Mouse (Mus musculus) limb, embryonic 14.5 days (tissue): ENCODE data around the gene Ttc36. TPM values are rescaled to one million over a fixed set of nuclear protein-coding genes. Genes with fewer than 3 reads are reported as not detected.
"Not testable (repeated sequence)": the region's sequence is repeated elsewhere in the genome, so short reads cannot be mapped to it uniquely, and the experiment has no call there.

Experiments used
- ATAC-seq: fragments of 200-750 bp; cut with Nextera tagmentation; 2 replicates; pipeline ENCODE4 v1.8.0; 2017; ENCODE audit warnings: low read depth, moderate number of reproducible peaks, moderate TSS enrichment; ENCODE audit not compliant: low FRiP score
- DNase-seq: peaks from one replicate; pipeline ENCODE4 v3.0.0-alpha.2; 2015; ENCODE audit warnings: low spot score
- H3K27ac ChIP-seq: fragments of 300-500 bp; sonication (generic); replicated peaks from 2 replicates; pipeline ENCODE4 v1.5.1; 2014; ENCODE audit warnings: low read depth, mild to moderate bottlenecking, low read length, moderate library complexity, mixed read lengths
- H3K27me3 ChIP-seq: fragments of 300-500 bp; sonication (generic); 2 replicates; pipeline ENCODE4 v1.6.1; 2014; ENCODE audit warnings: low read length, mixed read lengths; ENCODE audit not compliant: control insufficient read depth, insufficient read depth
- H3K36me3 ChIP-seq: fragments of 300-500 bp; sonication (generic); 2 replicates; pipeline ENCODE4 v1.6.1; 2014; ENCODE audit warnings: mild to moderate bottlenecking, low read length, moderate library complexity, mixed read lengths; ENCODE audit not compliant: control insufficient read depth, insufficient read depth
- H3K4me1 ChIP-seq: fragments of 300-500 bp; sonication (generic); 2 replicates; pipeline ENCODE4 v1.6.1; 2014; ENCODE audit warnings: antibody characterized with exemption, low read length, mixed read lengths; ENCODE audit not compliant: control insufficient read depth, insufficient read depth
- H3K4me2 ChIP-seq: fragments of 300-500 bp; sonication (generic); replicated peaks from 2 replicates; pipeline ENCODE4 v1.6.1; 2014; ENCODE audit warnings: low read depth, mild to moderate bottlenecking, low read length, moderate library complexity; ENCODE audit not compliant: severe bottlenecking
- H3K4me3 ChIP-seq: fragments of 300-500 bp; sonication (generic); replicated peaks from 2 replicates; pipeline ENCODE4 v1.5.1; 2014; ENCODE audit warnings: low read length
- H3K9ac ChIP-seq: fragments of 300-500 bp; sonication (generic); 2 replicates; pipeline ENCODE4 v1.6.1; 2014; ENCODE audit warnings: mild to moderate bottlenecking, low read depth, low read length, moderate library complexity; ENCODE audit not compliant: severe bottlenecking
- H3K9me3 ChIP-seq: fragments of 300-500 bp; sonication (generic); 2 replicates; pipeline ENCODE4 v1.6.1; 2016; ENCODE audit warnings: low read length; ENCODE audit not compliant: control insufficient read depth
- POLR2A ChIP-seq: fragments of 200-500 bp; IDR thresholded peaks from 2 replicates; pipeline ENCODE4 v1.8.0; 2012; ENCODE audit warnings: inconsistent platforms, mild to moderate bottlenecking, moderate library complexity, borderline replicate concordance; ENCODE audit not compliant: insufficient read depth, insufficient read length; ENCODE audit errors: extremely low read depth
- WGBS: fragments of 180-500 bp; shearing (Covaris S2); extraction: QIAGEN DNeasy Blood & Tissue Kit; methylation state at CpG from one replicate; pipeline ENCODE4 v1.1.7; 2014; 5-methylcytosine and 5-hydroxymethylcytosine counted together
- polyA plus RNA-seq, 2 experiments: library from polyadenylated mRNA; depleted of rRNA in 1 of 2; stranded (reverse) in 1 of 2; unstranded in 1 of 2; fragments of >200 nt; fragmentation: Nextera tagmentation in 1 of 2; extraction: Ambion mirVana in 1 of 2; gene quantifications; 2 replicates each; pipeline versions ENCODE4 v1.2.1 to v1.2.3; 2012 to 2014

Gene Ttc36
- polyA plus RNA-seq, 2 experiments, result 0.34 to 0.47 TPM

GRCm38 (mm10) chr9:44772750-44773651 is 29.9 kb downstream of the Ttc36 start:
- peak; percentile 98 for DNase-seq
- WGBS, result under 1% methylated on average over 41 of the region's 41 CpGs
- Histone ChIP-seq H3K27ac (peak overlapping the region; percentile 90), H3K4me2 (peak overlapping the region; percentile 81), H3K4me3 (peak overlapping the region; percentile 83), H3K9ac (peak overlapping the region; percentile 93), H3K4me1 (no peaks in the 10 kb centered on the region), H3K36me3 (peaks cover 23% of the 10 kb centered on the region), H3K27me3 (no peaks in the 10 kb centered on the region), H3K9me3 (no peaks in the 10 kb centered on the region)
- TF ChIP-seq POLR2A, result no peak
- ATAC-seq, result peak; percentile 98

GRCm38 (mm10) chr9:44772392-44772749 is 30.5 kb downstream of the Ttc36 start:
- Histone ChIP-seq H3K27me3 (no peaks in the 10 kb centered on the region), H3K4me2 (no peak overlapping the region), H3K9me3 (no peaks in the 10 kb centered on the region), H3K4me3 (no peak overlapping the region), H3K36me3 (peaks cover 23% of the 10 kb centered on the region), H3K9ac (no peak overlapping the region), H3K4me1 (no peaks in the 10 kb centered on the region), H3K27ac (no peak overlapping the region)
- DNase-seq (no peak), ATAC-seq (no peak)
- WGBS, result 29% methylated on average over 5 of the region's 5 CpGs
- TF ChIP-seq POLR2A, result no peak

- H3K36me3 ChIP-seq, result peaks cover 13% of the 10 kb centered on the region
- no peaks in the 10 kb centered on the region for H3K9me3 ChIP-seq
- H3K4me1 ChIP-seq, result peaks cover 1% of the 10 kb centered on the region
- H3K27ac ChIP-seq, result no peak overlapping the region
- no peak overlapping the region for H3K9ac ChIP-seq
- H3K27me3 ChIP-seq, result no peaks in the 10 kb centered on the region
- TF ChIP-seq POLR2A, result no peak
- no peak for ATAC-seq
- 89% methylated on average over 5 of the region's 5 CpGs for WGBS
- H3K4me3 ChIP-seq, result no peak overlapping the region
- no peak overlapping the region for H3K4me2 ChIP-seq
- DNase-seq, result no peak
Observed at GRCm38 (mm10) chr9:44771376-44771775, 31.5 kb downstream of the Ttc36 start.

GRCm38 (mm10) chr9:44768029-44768394 is 34.9 kb downstream of the Ttc36 start:
- not testable (repeated sequence) for H3K36me3 ChIP-seq, H3K9ac ChIP-seq, ATAC-seq, H3K27me3 ChIP-seq, H3K27ac ChIP-seq, DNase-seq, H3K9me3 ChIP-seq
- H3K4me1 ChIP-seq, result peaks cover 11% of the 10 kb centered on the region
- H3K4me3 ChIP-seq, result peak overlapping the region; percentile 96
- WGBS, result 39% methylated on average over 7 of the region's 9 CpGs
- H3K4me2 ChIP-seq, result peak overlapping the region; percentile 79; the same call in 1 of the 2 replicates

- H3K36me3 ChIP-seq, result 0 out of 2 replicates have a peak, but pooled peaks cover 3% of the 10 kb centered on the region
- no peaks in the 10 kb centered on the region for H3K9me3 ChIP-seq
- H3K4me1 ChIP-seq, result peaks cover 11% of the 10 kb centered on the region
- no peaks in the 10 kb centered on the region for H3K27me3 ChIP-seq
- WGBS, result 1% methylated on average over 64 of the region's 82 CpGs
- peak within 1 kb of the TSS; percentile 79 for H3K4me2 ChIP-seq
- DNase-seq (peak; percentile 87), ATAC-seq (peak; percentile 92)
- peak within 1 kb of the TSS; percentile 96 for H3K4me3 ChIP-seq
- peak; percentile 81; the same call in 1 of the 2 replicates for TF ChIP-seq POLR2A
- H3K9ac ChIP-seq, result peak within 1 kb of the TSS; percentile 99
- peak within 1 kb of the TSS; percentile 98 for H3K27ac ChIP-seq
Observed at GRCm38 (mm10) chr9:44767101-44768028, 35.5 kb downstream of the Ttc36 start, which contains the start of the genes Arcn1 and Ift46. Gene Arcn1 (minus strand): TSS chr9:44767845. Gene Ift46 (plus strand): TSS chr9:44767908.
